Mouse (Mus musculus) thymus, postnatal 0 days (tissue): Measurements from ENCODE around the gene Pepd. TPM values are rescaled to one million over a fixed set of nuclear protein-coding genes. Genes with fewer than 3 reads are reported as not detected.
A peak's percentile ranks its signal among the peaks of the same experiment; 100 is the strongest.

Experiments used
- DNase-seq: peaks from one replicate; pipeline ENCODE4 v3.0.0-alpha.2; 2015; ENCODE audit warnings: low spot score
- polyA plus RNA-seq: library from polyadenylated mRNA; unstranded; fragments of >200 nt; fragmentation: Nextera tagmentation; extraction: Ambion mirVana; gene quantifications from 2 replicates; pipeline ENCODE4 v1.2.1, GENCODE M21; 2015

The Pepd gene
- polyA plus RNA-seq = 79.5 and 82.5 TPM in 2 replicates

DNA sequence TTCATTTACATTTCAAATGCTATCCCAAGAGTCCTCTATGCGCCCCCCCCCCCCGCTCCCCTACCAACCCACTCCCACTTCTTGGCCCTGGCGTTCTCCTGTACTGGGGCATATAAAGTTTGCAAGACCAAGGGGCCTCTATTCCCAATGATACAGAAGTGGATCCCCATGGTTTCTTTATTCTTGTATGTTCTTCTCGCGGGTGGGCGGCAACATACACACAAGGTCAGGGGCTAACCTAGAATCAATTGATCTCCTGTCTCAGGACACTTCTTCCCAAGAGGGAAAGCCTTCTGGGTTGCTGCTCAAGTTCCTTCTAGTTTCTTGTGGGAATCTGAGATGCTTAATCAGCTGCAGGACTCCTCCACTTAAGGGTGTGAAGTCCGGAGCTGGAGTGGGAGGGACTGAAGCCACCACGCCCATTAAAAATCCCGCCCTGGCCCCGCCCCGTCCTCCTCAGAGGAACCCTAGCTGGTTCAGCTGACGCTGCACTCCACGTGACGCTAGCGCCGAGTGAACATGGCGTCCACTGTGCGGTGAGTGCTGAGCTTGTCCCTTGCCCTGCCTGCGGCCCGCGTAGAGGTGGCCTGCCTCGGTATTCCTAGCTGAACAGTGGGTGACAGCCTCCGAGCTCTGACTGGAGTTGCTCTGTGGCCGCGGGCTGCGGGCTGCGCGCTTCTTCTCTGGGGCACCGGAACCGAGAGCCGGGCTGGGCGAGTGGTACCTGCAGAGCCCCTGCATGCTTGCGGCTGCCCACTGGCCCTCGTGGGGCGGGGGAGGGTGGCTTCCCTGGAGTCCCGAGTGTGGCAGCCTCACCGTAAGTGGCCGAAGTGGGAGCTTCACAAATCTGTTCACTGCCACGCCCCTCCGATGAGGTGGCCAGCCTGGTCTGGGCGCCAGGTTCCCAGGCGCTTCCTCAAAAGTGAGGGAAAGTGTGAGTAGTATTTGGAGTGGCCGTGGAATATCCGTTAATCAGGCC lies at the start of gene Pepd:
Pepd (plus strand) TSS at position 461 of the 979 bp plus-strand sequence.
- DNase-seq = peak; percentile 81

DNA sequence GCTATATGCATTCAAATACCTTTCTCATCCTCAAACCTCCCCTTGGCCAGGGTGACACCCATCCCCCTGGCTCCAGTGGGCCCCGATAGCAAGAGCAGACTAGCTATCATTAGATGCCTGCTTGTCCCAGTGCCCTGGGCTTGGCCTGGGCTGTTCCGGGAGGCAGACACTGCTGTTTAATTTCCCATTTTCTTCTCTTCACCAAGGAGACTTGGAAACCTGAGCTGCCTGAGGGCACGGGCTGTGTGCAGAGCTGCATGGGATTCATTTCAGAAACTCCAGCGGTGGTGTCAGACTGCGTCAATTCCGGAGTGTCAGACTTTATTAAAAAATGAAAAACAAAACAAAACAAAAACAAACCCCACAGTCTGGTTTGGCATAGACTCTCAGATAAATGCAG lies 44.9 kb upstream of the Pepd start:
- DNase-seq = no peak

- DNase-seq = no peak
Observed at GRCm38 (mm10) chr7:34869693-34870092, 42.5 kb upstream of the Pepd start.

DNA sequence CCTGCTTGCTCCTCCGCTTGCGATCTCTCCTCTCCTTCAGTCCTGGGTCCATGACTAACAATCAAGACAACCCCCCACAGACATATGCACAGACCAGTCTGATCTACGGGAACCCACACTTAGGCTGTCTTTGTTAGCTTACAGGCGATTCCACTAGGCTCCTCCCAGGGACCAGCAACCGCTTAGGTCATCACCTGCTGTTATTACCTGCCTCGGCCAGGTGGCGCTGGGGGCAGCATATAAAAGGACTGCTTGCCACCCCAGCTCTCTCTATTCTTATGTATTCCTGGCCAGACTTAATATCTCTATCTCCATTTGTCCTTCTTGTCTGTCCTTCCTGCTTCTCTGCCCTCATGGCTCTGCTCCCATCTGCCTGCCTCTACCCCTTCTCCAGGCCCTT lies 35.4 kb upstream of the Pepd start:
- DNase-seq = no peak

- no peak for DNase-seq
Observed at GRCm38 (mm10) chr7:34877820-34878219, 34.4 kb upstream of the Pepd start.

DNA sequence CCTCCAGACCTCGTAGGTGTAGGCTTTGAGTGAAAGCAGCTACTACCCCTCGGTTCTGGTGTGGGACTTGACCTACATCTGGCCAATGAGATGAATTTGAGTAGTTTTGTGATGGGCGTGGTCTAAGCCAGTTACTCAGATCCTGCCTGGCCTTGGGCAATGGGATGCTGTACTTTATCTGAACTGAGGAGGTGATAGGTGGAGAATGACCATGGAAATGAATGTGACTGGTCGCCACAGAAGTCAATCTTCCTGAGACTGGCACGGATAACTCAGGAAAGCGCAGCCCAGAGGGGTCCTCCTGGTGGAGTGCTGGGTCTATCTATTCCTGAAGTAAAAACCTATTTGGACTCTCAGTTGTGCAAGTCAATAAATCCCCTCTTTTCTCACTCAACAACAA lies 23.7 kb upstream of the Pepd start:
- DNase-seq = no peak

DNA sequence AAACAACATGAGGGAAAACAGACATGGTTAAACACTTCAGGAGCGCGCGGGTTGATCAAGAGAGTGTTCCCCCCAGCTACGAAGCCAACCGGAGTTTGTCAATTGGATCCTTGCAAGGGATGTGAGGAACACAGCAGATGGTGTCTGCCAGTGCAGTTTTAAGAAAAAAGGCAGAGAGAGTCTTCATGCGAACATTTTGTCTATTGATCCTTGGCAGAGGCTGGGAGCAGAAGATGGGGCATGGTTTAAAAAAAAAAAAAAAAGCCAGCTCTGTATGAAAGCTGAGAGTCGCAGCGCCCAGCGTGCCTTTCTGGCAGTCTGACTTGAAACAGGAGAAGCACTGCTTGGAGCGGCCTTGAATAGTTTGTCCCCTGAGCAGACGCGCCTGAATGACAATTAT lies 23.3 kb upstream of the Pepd start:
- DNase-seq = no peak

GRCm38 (mm10) chr7:34892845-34893244 lies 19.3 kb upstream of the Pepd start:
- no peak for DNase-seq

GRCm38 (mm10) chr7:34896461-34896860 lies 15.7 kb upstream of the Pepd start:
- DNase-seq = no peak

DNA sequence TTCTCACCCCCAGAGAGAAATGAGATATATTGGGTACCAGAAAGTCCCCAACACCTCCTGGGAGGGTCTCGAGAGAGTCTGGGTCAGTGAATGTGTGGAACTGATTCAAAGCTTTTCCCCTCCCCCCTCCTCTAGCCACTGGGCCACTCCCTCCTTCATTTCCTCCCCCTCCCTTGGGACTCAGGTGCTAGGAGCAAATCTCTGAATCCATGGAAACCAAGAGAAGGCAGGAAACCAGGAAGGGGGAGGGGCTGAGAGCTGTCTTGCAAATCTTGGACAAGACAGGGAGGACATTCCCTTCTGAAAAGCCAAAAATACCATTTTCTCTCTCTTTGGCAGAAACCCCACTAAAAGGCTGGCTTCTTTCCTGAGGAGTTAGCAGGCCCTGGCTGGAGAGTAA lies 15.1 kb upstream of the Pepd start:
- no peak for DNase-seq

GRCm38 (mm10) chr7:34910096-34911066 lies 1.8 kb upstream of the Pepd start:
- peak; percentile 69 for DNase-seq

DNA sequence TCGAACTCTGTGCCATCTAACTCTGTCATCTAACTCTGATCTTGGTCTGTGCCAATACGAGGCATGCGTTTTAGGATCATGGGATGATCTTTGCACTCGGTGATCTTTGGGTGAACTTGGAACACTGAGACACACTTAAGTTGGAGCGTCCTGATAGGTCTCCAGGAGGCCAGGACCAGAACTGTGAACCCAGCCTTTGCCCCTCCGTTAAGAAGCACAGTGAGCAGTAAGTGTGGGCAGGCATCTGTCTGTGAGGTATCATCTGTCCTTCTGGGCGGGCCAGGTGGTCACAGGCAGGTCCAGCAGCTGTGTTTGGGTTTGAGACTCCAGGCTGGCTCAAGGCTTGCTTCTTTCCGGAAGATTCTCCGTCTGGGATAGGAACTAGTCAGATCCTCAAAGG lies 1.8 kb downstream of the Pepd start:
- DNase-seq = no peak

- no peak for DNase-seq
Observed at GRCm38 (mm10) chr7:34915555-34915954, 3.4 kb downstream of the Pepd start.

DNA sequence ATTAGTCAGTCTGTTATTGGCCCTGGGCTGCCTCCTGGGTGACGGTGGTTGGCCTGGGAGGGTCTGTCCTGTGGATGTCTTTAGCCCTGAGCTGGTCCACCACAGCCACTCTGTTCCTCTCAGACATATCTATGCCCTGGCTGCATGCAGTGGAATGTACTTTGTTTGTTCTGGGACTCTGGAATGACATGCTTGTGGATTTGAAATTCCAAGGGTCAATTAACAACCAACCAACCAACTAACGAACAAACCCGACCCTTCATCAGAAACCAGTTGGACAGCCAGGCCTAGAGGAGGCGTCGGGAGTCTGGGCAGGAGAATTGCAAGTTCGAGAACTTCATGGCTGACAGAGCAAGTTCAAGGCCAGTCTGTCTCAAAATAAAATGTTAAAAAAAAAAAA lies 5.4 kb downstream of the Pepd start:
- DNase-seq = no peak

GRCm38 (mm10) chr7:34917998-34918397 lies 5.8 kb downstream of the Pepd start:
- DNase-seq = no peak

GRCm38 (mm10) chr7:34918416-34918815 lies 6.2 kb downstream of the Pepd start:
- DNase-seq = no peak

DNA sequence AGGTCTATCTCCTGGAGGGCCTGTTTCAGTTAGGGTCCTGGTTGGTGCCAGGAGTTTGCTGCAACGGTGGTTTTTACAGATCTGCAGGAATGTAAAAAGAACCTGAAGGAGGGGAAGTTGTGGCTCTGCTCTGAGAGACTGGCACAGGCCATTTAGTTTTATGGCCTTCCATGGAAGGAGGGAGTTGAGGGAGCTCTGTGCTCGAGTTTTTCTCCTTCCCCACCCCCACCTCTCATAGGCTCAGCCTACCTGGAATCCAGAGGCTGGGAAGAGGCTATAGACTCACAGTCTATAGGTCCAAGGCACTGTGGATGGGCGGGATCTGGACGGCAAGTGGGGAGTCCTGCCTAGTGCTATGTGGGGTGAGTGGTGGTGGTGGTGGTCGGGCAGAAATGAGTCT lies 6.9 kb downstream of the Pepd start:
- no peak for DNase-seq

DNA sequence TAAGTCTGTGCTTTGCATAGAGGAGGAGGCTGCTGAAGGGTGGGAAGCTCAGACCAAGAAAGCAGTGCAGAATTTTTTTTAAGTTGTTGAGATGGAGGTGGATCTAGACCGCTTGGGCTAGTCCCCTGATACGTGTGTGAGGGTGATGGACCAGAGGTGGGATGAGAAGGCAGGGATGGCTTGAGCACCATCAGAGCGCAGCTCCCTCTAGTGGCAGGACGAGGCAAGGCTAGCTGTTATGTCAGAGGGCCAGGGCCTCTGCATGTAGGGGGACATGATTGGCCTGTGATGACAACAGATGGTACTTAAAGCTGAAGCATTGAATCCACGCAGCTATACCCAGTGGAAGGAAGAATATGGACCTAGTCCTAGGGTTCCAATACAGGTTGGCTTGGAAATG lies 7.6 kb downstream of the Pepd start:
- peak; percentile 41 for DNase-seq

GRCm38 (mm10) chr7:34925208-34925607 lies 13.0 kb downstream of the Pepd start:
- DNase-seq = no peak

DNA sequence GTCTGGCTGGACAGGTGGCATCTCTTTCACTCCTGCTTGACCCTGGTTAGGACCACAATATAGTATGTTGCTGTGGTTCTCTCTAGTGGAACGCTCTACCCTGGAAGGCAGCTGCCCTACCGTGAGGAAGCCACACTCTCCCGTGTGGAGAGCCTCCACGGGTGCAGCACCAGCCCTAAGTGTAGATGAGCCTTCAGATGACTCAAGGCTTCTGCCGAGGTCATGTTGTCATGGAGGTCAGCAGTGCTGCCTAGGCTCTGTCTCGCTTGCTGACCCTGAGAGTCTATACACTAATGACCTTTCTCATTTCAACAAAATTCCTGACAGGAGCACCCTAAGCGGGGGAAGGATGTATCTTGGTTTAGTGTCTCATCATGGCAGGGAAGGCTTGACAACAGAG lies 13.8 kb downstream of the Pepd start:
- no peak for DNase-seq

DNA sequence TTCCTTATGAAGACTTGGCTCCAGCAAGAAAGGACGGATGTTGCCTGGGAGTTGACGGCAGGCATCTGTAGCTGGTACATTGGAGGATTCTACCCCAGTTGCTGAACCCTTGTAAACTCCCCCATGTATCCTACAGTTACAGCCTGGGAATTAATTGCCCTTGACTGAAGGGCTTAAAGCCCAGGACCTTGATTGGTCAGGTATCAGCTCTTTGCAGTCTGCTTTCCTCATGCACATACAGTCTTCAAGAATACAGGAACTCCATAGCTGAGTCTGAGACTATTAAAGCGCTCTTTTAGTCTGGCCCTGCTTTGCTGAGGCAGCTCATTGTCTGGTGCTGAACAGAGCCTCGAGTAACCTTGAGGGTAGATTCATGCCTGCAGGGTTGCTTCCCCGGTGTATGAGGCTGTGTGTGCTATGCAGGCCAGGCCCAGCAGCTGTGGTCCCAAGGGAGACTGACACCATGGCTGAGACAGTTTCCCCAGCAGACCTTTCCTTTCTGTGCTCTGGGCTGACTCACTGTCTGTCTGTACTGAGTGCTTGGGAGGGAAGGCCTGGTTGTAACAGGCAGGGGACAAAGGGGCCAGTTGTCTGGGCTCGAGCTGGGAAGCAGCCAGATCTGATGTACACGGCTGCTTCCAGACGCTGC lies 17.6 kb downstream of the Pepd start:
- DNase-seq = no peak
